Mouse (Mus musculus) gastrocnemius, postnatal 10 days (tissue): ENCODE data around the gene Snai1. TPM values are rescaled to one million over a fixed set of nuclear protein-coding genes. Genes with fewer than 3 reads are reported as not detected.
A peak's percentile ranks its signal among the peaks of the same experiment; 100 is the strongest.

Experiments used
- DNase-seq: peaks from one replicate; pipeline ENCODE4 v3.0.0; 2021; ENCODE audit warnings: mixed read lengths
- total RNA-seq, 2 experiments: library from RNA; stranded (reverse); gene quantifications; 2 replicates each; pipeline ENCODE4 v1.2.3; 2021

The Snai1 gene
- total RNA-seq, 2 experiments from 2014 or later, result 3.9 to 5.7 TPM

DNA sequence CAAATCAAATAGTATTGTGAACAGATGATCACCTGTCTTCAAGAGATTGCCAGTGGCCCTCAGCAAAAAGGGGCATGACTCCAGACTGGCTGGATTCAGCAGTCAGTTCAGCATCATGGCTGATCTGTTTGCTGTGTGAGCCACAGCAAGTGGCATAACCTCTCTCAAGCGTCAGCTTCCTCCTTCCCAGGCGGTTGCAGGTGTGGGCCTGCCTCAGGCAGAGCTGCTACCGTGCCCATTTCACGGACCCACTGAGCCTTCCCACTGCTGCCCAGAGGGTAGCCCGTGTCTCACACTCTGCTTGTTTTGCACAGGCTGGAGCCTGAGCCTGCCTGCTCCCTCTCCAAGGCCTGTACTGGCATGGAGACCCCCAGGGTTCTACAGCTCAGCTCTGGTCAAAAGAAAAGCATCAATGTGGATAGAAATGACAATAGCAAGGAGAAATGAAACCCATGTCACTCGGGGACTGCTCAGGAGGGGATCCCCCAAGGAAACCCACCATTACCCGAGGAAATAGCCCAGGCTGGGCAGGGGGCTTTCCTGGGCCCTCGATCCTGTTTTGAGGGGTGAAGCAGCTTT is 13.4 kb downstream of the Snai1 start:
- no peak for DNase-seq

DNA sequence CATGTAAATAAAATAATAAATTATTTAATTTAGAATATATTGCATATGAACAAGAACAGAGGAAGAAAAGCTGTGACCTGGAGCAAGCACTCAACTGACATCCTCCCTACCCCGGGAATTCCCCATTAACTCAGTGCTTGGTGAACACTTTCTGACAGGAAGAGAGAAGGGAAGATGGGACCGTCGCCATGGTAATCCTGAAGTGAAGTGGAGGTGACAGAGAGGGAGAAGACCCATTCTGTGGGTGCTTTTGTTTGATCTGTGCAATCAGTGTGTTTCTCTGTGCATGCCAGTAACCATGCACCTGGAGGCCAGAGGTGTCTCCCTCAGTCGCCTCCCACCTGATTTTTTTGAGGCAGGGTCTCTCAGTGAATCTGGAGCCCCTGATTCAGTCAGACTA is 14.3 kb downstream of the Snai1 start:
- no peak for DNase-seq

DNA sequence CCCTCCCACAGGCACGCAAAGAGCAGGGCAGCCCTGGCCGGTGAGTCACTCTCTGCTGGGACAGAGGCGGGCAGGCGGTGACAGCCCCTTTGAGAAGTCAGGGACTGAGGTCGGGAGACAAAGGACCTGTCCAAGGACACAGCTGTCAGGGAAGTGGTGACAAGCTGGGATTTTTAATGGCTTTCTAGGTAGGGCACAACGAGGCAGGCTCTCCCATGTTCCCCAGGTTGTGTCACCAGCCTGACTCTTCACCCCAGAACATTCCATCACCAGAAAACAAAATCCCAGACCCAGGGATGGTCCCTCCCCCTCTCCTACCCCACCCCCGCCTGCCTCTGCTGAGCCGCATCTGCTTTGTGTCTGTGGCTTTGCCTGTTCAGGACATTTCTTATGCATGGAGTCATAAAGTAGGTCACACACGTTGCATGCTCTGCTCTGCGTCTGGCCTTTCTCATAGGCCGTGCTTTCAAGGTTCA is 15.0 kb downstream of the Snai1 start:
- no peak for DNase-seq

DNA sequence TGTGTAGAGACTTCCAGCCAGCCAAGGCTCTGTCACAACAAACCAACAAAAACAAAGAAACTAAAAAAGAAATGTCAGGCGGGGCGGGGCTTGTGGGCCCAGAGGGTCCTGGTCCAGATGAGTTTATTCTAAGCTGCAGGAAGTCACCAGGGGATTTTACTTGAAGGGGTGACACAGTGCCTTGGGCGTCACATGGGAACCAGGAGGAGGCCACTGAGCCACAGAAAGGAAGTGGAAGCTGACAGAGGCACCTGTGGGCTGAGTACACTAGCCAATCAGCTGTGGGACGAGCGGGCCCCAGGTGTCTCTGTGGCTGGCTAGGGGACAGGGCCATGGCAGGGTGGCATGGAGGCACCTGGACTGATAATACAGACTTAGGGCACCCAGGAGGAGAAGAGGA is 17.8 kb downstream of the Snai1 start:
- DNase-seq, result no peak

DNA sequence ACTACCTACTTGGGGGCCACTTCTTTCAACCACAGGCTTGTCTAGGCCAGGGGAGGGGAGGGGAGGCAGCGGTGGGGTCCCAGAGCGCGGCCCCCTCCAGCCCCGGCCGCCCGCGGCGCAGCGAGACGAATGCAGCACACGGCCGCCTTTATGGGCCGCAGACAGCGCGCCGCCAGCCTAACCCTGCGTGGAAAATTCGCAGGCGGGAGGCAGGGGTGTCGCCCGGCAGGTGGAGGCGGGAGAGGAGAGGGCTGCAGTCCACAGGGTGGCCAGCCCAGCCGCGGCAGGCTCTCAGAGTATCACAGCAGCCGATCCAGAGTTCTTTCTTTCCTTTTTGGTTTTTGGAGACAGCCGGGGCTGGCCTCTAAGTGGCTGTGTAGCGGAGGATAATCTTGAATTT is 21.4 kb downstream of the Snai1 start:
- no peak for DNase-seq

DNA sequence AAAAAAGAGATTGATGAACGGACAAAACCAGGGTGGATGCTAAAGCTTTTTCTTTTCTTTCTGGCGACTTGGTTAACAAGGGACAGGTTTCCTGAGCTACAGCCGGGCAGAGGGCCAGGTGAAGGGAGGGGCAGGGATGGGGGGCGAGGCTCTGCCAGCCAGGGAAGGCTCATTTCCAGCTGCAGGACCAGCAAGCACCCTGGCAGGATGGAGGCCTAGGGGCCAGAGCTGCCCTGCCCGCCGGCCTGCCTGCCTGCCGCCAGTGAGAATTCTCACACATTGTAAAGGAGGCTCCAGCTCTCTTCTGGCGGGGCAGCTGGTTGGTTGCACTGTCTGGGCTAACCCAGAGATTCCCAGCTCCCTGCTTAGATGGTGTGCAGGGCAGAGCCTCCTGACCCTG is 24.1 kb downstream of the Snai1 start:
- peak; percentile 66 for DNase-seq

DNA sequence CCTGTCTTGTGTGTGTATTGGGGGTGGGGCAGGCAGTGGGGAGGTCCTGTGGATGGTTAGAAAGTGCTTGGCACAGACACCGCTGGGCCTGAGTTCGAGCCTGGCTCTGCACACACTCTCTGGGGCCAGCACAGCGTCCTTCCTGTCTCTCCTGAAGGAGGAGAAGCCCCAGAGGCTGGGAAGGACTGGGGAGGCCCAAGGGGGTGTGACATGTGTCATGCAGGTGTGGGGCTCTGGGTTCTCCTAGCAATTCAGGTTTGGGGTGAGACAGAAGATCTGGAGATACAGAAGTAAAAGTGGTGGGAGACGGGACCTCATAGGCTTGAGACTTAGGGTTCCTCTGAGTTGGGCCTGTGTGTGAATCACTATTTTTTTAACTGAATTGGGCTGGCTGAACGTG is 25.0 kb downstream of the Snai1 start:
- DNase-seq, result no peak

DNA sequence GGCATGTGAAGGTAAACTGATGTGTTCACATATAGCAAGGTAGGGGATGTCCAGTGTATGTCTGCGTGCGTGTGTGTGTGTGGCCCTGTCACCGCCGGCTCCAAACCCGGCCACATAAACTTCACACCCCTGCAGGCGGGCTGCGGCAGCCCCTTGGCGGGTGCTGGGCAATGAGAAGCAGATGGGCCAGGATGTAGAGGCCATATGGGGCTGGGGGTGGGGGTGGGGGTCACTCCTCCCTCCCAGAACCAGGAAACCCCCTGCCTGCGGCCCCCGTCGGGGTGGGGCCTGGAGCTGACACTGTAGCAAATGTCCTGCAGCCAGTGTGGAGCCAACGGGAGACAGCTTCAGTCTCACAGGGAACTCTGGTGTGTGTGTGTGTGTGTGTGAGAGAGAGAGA is 25.7 kb downstream of the Snai1 start:
- DNase-seq, result no peak

DNA sequence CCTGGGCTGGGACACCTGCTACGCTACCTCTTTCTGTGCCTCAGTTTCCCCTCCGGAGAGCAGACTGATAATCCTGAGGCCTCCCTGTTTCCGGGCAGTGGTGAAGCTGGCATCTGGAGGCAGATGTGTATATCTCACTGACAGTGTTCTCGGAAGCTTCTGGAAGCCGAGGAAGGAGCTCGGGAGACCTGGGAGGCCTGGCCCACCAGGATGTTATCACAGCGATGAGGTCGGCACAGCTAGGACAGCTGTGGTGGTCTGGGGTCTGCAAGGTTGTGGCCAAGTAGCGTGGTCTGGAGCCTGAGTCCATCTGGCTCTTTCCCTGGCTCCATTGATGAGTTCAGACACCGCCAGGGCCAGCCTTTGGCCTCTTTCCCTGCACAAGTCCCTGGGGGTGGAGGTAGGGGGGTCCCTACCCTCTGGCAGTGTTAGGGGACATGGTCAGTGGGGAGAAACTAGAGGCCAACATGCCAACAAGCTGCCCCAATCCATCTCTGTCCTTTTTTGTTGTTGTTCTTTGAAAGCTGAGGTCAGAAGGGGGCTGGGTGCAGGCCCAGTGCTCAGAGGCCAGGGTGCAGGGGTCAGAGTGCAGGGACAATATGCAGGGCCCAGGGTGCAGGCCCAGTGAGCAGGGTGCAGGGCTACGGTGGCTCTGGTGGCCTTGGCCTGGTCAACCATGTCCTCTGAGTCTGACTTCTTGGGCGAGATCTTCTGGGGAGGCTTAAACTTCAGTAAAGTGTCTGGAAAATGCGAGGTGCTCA is 26.7 kb downstream of the Snai1 start:
- DNase-seq, result no peak

DNA sequence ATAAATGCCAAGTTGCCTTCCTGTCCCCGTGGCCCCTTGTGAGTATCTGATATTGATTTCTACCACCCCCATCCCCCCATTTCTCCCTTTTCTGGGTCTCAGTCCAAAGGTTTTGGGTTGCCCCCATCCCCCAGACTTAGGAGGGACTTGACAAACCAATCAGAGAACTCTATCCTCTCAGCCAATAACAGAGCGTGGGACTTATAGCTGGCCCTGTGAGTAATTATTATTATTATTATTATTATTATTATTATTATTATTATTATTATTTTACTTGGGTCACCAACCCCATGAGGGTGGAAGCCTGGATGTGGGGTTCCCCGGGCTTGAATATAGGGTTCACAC is 27.3 kb downstream of the Snai1 start:
- no peak for DNase-seq

DNA sequence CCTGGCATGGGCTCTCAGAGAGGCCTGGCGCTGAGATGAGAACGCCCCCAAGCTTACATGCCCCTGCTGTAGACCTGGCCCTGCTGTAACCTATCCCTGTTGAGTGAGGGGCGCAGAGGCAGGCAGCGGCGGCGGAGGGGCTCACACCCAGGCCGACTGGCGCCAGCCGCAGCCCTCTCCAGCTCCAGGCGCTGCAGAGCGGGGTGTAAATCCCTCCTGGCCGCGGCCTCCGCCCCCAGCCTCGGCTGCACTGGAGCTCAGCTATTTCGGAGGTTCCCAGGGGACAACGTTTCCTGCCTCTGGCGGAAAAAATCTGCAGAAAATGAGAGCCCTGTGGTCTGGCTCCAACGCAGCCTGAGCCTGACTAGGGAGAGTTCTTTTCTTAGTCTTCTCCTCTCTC is 27.7 kb downstream of the Snai1 start:
- DNase-seq, result peak; percentile 67

DNA sequence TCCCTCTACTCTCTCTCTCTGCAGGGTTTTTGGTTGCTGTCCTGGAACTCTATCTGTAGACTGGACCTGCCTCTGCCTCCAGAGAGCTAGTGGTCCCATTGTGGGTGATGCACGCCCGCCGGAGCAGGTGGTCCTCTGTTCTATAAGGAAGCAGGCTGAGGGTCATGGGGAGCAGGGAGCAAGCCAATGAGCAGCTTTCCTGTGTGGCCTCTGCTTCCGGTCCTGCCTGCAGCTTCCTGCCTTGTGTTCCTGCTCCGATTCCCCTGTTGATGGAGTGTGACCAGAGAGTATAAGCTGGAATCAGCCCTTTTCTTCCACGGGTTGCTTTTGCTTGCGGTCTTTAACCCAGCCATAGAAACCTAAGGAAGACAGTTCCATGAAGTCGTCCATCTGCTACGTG is 30.1 kb downstream of the Snai1 start:
- no peak for DNase-seq

DNA sequence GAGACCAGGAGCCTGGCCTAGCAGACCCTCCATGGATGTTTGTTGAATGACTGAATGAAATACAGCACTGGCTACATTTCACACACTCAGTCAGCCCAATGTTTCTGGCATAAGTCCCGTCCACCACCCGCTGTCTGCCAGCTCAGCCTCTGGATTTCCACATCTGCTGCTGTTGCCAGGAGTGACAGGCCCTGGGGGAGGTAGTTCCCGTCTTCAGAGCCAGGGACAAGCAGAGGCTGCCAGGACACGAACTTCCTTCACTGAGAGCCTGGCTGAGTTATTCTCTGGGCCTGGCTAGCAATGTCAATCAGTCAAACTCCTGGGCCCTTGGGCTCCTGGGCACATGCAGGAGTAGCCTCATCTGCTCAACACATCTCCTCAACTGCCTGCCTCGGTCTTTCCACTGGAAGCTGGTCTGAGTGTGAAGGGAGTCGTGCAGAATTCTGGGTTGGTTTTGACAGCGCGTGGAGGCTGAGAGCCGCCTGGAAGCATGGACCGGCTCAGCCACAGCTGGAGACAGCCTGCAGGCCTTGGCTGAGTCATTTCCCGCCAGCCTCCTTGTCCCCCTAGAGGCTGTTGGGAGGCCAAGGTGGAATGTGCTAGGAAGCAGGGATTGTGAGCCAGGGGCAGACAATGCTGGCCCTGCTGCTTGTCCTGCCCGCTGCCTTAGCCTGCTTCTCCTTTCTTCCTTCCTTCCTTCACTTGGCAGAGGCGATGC is 32.1 kb downstream of the Snai1 start:
- DNase-seq, result peak; percentile 74

DNA sequence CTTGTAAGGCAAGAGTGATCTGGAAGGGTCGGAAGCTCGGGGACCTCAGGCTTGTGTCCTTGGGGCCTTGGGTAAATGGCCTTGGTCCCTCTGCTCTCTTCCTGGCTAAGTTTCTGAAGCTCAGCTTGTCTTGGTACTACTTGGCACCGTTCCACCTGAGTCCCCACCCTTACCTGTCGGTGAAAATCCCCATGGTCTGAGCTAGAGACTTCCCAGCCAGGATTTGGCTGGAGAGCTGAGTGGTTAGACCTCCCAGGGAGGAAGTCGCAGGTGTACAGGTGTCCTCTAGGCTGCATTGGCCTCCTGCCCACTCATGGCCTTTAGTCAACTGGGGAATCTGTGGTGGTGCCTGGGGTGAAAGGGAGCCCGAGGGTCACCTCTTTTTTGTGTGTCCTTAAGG is 32.8 kb downstream of the Snai1 start:
- DNase-seq, result no peak

DNA sequence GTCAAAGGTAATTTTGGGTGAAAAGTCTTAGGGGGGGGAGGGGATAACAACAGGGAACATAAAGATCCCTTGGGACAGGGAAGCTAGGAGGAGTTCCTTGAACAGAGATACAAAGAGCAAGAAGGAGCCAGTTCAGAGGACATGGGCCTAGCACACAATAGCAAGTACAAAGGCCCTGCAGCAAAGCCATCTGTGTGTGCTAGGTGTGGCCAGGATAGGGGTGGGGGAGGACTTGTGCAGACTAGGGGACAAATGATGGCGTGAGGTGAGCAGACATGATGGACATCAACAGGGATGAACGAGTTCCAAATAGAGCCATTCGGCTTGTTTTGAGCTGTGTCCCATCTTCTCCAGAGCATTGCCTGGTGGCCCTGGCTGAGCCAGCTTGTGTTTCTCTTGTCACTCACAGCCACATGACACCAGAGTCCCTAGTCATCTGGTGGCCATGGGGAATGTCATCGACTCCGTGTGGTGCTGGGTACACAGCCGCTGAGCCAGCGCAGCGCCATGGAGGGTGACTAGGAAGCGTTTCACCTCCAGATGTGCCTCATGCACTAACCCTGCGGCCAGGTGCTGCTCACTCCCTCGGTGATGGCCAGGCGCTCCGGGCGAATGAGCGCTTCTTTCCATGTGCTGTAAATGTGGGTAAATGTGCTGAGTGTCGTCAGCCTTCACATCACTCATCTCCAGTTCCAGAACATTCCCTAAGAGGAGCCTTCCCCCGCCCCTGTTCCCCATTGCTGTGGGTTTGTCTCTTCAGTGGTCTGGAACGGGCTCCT is 33.6 kb downstream of the Snai1 start:
- DNase-seq, result no peak

DNA sequence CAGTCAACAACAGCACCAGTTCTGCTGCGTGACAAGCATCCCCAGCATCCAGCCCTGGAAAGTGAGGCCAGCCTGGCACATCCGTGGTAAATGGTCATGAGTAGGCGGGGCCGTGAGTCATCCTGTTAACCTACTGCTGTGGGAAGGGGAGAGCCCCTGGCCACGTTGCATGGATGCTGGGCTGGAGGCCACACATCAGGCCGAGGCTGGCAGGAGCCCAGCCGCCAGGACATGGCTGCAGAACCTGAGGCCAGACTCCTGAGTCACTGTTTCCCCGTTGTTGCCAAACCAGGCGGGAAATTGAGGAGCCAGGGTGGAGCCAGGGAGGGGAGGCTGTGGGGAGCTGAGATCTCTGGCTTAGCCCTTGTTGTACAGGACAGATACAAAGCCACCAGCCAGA is 36.8 kb downstream of the Snai1 start:
- peak; percentile 72 for DNase-seq

DNA sequence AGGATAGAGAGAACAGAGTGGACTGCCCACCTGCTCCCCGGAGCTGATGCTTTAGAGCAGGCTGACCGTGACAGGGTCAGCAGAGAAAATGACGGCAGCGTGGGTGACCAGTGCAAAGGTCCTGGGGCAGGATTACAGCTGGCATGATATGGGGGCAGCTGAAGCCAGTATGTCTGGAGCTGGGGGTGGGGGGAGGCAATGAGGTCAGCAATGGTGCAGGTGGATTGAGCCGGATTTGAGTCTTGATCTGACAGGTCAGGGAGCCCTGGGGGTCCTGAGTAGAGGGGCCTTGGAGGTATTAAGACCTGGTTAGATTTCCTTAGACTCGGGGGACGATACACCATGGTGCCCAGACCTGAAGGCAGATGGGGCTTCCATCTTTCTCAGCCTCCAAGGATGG is 37.6 kb downstream of the Snai1 start:
- no peak for DNase-seq

DNA sequence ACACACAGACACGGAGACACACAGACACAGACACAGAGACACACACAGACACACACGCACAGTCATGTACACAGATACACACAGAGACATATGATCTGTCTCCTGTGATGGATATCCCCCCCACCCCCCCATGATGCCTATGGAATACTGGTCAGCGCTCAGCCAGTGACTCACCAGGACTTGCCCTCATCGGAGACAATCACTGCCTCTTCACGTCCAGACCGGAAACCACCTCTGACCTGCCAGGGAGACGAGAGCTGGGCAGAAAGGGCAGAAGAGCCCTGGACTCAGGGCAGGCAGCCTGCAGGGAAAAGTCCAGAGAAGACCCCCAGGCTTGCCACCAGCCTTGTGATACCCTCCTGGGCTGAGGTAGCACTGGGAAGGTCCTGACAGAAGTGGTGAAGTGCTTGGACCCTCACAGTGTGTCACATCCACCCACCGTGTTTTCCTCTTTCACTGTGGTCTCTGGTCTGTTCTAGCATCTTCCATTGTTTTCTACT is 38.2 kb downstream of the Snai1 start:
- no peak for DNase-seq

DNA sequence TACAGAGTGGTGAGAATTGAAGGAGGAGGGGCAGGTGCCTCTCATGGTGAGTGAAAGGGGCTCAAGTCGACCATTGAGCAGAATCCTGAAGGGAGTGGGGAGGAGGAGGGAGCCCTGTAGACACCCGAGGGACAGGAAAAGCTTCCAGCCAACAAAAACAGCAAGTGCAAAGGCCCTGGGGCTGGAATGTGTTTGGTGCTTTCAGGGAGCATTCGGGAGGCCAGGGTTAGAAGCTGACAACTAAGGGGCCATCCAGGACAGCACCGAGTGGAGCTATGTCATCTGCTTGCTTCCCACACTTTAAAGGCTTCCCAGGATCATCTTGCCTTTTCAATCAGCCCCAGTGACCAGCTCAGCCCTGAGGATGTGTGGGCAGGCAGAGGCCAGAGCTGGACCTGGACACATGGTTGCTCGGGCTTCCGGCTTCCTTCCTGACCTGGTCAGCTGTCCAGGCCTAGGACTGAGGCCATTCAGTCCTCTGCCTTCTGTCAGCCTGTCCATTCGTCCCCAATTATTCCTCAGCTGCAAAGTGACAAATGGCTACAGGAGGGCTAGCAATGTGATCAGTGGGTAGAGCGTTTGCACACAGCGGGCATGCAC is 39.3 kb downstream of the Snai1 start:
- no peak for DNase-seq

DNA sequence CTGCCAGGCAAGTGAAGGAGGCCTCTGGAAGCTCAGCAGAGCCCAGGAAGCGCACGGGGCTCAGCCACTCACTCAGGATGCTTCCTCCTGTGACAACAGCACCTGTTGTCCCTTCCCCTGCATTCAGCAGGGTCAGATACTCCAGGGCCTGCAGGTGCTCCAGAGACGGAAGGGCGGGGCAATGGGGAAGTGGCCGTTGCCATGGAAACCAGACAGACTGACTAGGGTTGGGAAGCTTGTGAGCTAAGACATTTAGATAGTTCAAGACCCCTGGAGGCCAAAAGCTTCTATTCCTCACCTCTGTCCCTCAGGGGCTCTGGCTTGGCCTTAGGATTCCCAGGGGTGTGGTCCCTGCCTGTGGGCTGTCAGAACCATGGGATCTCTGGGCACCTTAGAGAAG is 40.5 kb downstream of the Snai1 start:
- no peak for DNase-seq

DNA sequence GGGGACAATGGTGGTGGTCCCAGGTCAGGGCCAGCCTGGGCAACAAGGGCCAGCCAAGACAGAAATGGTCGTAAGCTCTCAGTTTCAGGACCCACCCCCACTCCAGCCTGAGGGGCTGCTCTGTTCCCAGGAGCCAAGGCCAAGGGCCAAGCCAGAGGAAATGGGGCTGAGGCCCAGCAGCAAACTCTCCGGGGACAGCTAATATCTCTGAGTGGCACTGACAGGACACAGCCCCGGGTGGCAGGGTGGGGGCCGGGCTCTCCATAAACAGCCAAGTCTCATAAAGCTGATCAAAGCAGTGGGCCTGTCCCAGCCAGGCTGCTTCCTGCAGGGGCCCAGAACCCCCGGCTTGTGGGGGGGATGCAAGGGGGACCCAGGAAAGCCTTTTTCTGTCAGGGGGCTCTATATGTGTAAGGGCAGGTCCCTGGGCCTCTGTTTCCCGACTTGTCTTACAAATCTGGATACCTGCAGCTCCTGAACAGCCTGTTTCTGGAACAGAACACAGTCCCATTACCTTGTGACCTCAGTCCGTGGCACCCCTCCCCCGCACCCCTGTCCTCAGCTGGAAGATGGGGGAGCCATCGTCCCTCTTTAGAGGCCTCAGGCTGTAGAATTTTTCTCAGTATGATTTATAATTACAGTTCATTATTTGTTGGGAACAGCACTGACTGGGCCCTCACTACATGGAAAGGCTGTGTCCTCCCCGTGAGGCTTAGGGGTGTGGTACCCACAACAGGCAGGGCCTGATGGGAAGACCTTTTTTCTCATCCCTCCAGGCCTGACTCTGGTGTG is 45.4 kb downstream of the Snai1 start:
- no peak for DNase-seq
